Mouse (Mus musculus) erythroblast, embryonic 14.5 days (primary cell): ENCODE measurements around the gene Sema3f.

Experiments
- GATA1 ChIP-seq: IDR thresholded peaks from 2 replicates; pipeline ENCODE4 v1.6.1; 2012; ENCODE audit warnings: low read length, inconsistent platforms, mixed read lengths
- TAL1 ChIP-seq: IDR thresholded peaks from 3 replicates; pipeline ENCODE4 v1.6.1; 2012; ENCODE audit warnings: low read length, inconsistent platforms, mixed read lengths

DNA sequence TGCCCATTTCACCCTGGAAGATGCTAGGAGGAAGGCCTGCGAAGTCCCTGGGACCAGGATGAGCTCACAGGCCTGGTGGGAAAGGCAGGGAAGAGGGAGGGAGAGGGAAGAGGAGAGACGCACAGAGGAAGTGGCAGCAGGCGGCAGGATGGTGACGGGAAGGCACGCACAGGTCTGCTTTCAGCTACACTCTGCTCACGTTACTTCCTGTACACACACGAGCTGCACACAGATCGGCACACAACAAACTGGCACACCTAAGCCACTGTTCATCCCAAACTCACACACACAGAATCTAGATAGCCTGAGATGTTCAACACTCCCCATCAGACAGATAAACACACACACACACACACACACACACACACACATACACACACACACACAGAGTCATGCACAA, 19.9 kb downstream of the Sema3f start:
- no peak for TF ChIP-seq TAL1
- no peak for TF ChIP-seq GATA1
